Mouse (Mus musculus) liver, adult 2 months (tissue): ENCODE data around the gene Zcchc14. TPM values are rescaled to one million over a fixed set of nuclear protein-coding genes. Genes with fewer than 3 reads are reported as not detected.

Experiments used
- DNase-seq: peaks from one replicate; pipeline ENCODE4 v3.0.0-alpha.2; 2011; ENCODE audit warnings: low read depth, low spot score; ENCODE audit errors: extremely low read depth
- H3K27ac ChIP-seq: fragments of 200-500 bp; replicated peaks from 2 replicates; pipeline ENCODE4 v1.5.1; 2012; ENCODE audit warnings: low read depth, mild to moderate bottlenecking, control low read depth, inconsistent platforms, low read length; ENCODE audit not compliant: insufficient read depth
- H3K27me3 ChIP-seq: fragments of 200-500 bp; 2 replicates; pipeline ENCODE4 v1.6.1; 2012; ENCODE audit warnings: mild to moderate bottlenecking, moderate library complexity, low read length, inconsistent platforms; ENCODE audit not compliant: control insufficient read depth, insufficient read depth
- H3K36me3 ChIP-seq: fragments of 200-500 bp; 2 replicates; pipeline ENCODE4 v1.6.1; 2012; ENCODE audit warnings: low read length, inconsistent platforms; ENCODE audit not compliant: control insufficient read depth, insufficient read depth
- H3K4me1 ChIP-seq: fragments of 200-500 bp; 2 replicates; pipeline ENCODE4 v1.6.1; 2011; ENCODE audit warnings: low read length; ENCODE audit not compliant: control insufficient read depth, insufficient read depth
- H3K4me3 ChIP-seq: fragments of 200-500 bp; 2 replicates; pipeline ENCODE4 v1.5.1; 2011; ENCODE audit warnings: low read depth, mild to moderate bottlenecking, control low read depth, low read length, moderate library complexity; ENCODE audit not compliant: insufficient read depth
- H3K79me2 ChIP-seq: fragments of 200-500 bp; 2 replicates; pipeline ENCODE4 v1.6.1; 2012; ENCODE audit warnings: inconsistent platforms, mild to moderate bottlenecking, low read length, moderate library complexity; ENCODE audit not compliant: control insufficient read depth, insufficient read depth
- H3K9ac ChIP-seq: fragments of 200-500 bp; 2 replicates; pipeline ENCODE4 v1.6.1; 2012; ENCODE audit warnings: low read depth, mild to moderate bottlenecking, control low read depth, inconsistent platforms, low read length
- CTCF ChIP-seq: fragments of 200-500 bp; IDR thresholded peaks from 2 replicates; pipeline ENCODE4 v1.5.1; 2011; ENCODE audit warnings: low read depth, low read length, control low read depth
- POLR2A ChIP-seq: fragments of 200-500 bp; IDR thresholded peaks from 2 replicates; pipeline ENCODE4 v1.6.1; 2011; ENCODE audit warnings: low read length, control low read depth; ENCODE audit not compliant: insufficient read depth; ENCODE audit errors: extremely low read depth
- WGBS: fragments of 180-500 bp; shearing (Covaris S2); methylation state at CpG from one replicate; pipeline ENCODE4 v1.1.7; 2018; 5-methylcytosine and 5-hydroxymethylcytosine counted together
- polyA plus RNA-seq: library from polyadenylated mRNA; depleted of rRNA; stranded (reverse); fragments of >200 nt; gene quantifications from 2 replicates; pipeline ENCODE4 v1.2.3, GENCODE M21; 2012
- total RNA-seq: library from RNA; depleted of rRNA; stranded (reverse); fragments of >200 nt; gene quantifications from 2 replicates; pipeline ENCODE4 v1.2.3, GENCODE M21; 2014

Zcchc14 gene
- total and polyA plus RNA-seq, 2 experiments: 9.2 to 15.6 TPM

DNA sequence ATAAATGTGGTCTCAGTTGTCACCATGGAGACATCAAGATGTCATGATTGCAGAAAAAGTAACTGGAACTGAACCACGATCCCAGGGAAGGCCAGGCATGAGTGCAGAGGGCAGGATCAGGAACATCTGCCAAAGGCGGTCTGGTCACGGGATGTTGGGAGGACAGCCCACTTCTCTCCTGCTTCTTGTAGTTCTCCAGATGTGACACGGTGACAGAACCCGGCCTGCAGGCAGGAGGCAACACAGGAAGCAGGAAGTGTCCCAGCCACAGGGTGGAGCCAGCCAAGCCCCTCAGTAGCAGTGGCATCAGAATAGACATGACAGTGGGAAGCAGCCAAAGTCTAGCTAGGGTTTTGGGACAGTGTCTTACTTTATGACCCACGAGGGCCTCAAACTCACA, 17.2 kb downstream of the Zcchc14 start:
- no peaks in the 10 kb centered on the region for H3K36me3 ChIP-seq
- WGBS: 18% methylated on average over 6 of the region's 6 CpGs
- TF ChIP-seq POLR2A: no peak
- peak; percentile 21; the same call in 1 of the 2 replicates for TF ChIP-seq CTCF
- H3K9ac ChIP-seq: no peak overlapping the region
- H3K4me3 ChIP-seq: no peak overlapping the region
- DNase-seq: peak; percentile 70
- H3K79me2 ChIP-seq: peaks cover 71% of the 10 kb centered on the region
- H3K27ac ChIP-seq: peak overlapping the region; percentile 60
- H3K4me1 ChIP-seq: peaks cover 32% of the 10 kb centered on the region
- no peaks in the 10 kb centered on the region for H3K27me3 ChIP-seq

DNA sequence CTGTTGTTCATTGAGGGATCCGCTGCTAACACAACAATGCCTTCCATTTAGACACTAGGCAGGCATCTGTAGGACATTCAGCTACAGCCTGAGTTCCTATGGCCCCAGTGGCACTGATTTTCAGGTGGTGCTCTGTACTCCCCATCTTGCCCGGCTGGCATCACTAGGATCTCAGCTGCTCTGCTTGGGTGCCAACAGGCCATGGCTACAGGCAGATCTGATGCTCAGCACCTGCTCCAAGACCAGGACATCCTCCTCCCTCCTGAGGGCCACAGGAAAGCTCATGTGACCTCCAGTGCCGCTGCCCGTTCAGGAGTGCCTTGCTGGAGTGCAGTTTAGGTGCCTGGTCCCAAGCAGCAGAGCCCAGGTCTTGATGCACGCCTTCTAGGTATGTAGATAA, 20.3 kb downstream of the Zcchc14 start:
- 65% methylated on average over 5 of the region's 5 CpGs for WGBS
- DNase-seq: no peak

DNA sequence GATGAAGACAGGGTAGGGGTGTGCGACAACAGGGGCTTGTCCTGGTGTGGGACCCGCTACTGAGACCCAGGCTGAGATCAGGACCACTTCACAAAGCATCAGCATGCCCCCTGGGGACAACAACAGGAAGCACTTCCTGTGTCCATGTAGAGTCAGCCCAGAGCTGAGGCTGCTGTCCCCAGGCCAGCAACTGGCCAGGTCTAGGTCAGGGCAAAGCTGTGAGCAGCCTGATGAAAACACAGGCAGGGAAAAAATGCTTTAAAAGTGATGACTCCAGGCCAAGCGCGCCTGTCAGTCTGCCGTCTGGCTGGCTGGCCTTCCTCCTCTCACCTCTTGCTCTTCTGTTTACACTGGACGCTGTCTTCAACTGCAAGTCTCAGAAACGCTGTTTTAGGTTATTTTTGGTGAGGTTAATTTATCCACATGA, 21.0 kb downstream of the Zcchc14 start:
- H3K27ac ChIP-seq: peak overlapping the region; percentile 53
- H3K79me2 ChIP-seq: peaks cover 62% of the 10 kb centered on the region
- peak; percentile 85 for DNase-seq
- WGBS: 28% methylated on average over 7 of the region's 7 CpGs
- H3K27me3 ChIP-seq: no peaks in the 10 kb centered on the region
- H3K4me1 ChIP-seq: peaks cover 21% of the 10 kb centered on the region
- H3K9ac ChIP-seq: no peak overlapping the region
- no peak overlapping the region for H3K4me3 ChIP-seq
- TF ChIP-seq CTCF (peak; percentile 30), POLR2A (no peak)
- H3K36me3 ChIP-seq: peaks cover 5% of the 10 kb centered on the region

More for the DNA sequence above, 20.3 kb downstream of the Zcchc14 start:
- H3K4me3 ChIP-seq: no peak overlapping the region
- peaks cover 63% of the 10 kb centered on the region for H3K79me2 ChIP-seq
- H3K9ac ChIP-seq: no peak overlapping the region
- TF ChIP-seq CTCF (no peak), POLR2A (no peak)
- H3K4me1 ChIP-seq: peaks cover 21% of the 10 kb centered on the region
- no peaks in the 10 kb centered on the region for H3K27me3 ChIP-seq
- H3K27ac ChIP-seq: peak overlapping the region; percentile 53
- H3K36me3 ChIP-seq: peaks cover 5% of the 10 kb centered on the region

DNA sequence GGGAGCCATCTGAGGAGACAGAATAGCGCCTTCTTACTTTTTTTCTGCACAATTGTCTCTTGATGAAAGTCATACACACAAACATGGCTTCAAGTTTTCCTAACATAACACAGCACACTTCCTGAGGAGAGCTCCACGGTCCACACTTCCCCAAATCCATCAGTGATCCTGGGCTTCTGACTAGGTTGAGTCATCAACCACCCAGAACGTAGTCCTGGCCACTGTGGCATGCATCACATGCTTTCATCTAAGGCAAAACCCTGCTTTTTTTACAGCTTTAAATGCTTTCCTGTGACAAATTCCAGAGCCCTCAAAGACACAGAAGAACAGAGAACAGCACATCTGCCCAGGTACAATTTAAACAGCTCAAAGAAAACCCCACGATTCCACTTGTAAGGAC, 24.0 kb downstream of the Zcchc14 start:
- WGBS: 84% methylated on average over 4 of the region's 4 CpGs
- peaks cover 5% of the 10 kb centered on the region for H3K36me3 ChIP-seq
- H3K4me3 ChIP-seq: no peak overlapping the region
- peaks cover 71% of the 10 kb centered on the region for H3K79me2 ChIP-seq
- TF ChIP-seq CTCF: no peak
- TF ChIP-seq POLR2A: no peak
- H3K27ac ChIP-seq: no peak overlapping the region
- no peak for DNase-seq
- H3K4me1 ChIP-seq: peaks cover 17% of the 10 kb centered on the region
- H3K9ac ChIP-seq: no peak overlapping the region
- no peaks in the 10 kb centered on the region for H3K27me3 ChIP-seq

DNA sequence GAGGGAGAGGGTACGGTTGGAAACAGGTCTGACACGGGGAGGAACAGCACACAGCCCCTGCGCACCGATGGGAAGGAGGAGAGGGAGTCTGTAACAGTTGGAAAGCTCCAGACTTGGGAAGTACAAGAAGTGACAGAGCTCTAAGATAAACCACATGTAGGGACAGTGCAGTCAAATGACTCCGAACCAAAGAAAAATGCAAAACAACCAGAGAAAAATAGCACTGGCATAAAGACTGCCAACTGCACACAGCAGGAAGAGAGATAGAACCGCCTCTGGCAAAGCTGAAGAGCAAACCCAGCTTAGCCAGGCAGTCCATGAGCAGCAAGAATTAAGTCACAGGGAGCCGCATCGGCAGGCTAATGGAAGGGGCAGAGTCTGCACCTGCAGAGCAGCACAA, 29.7 kb downstream of the Zcchc14 start:
- no peak for TF ChIP-seq CTCF
- no peak for TF ChIP-seq POLR2A
- Histone ChIP-seq H3K27me3 (no peaks in the 10 kb centered on the region), H3K36me3 (peaks cover 3% of the 10 kb centered on the region), H3K4me1 (peaks cover 32% of the 10 kb centered on the region), H3K27ac (no peak overlapping the region), H3K9ac (no peak overlapping the region), H3K79me2 (peaks cover 50% of the 10 kb centered on the region), H3K4me3 (no peak overlapping the region)
- no peak for DNase-seq
- 81% methylated on average over 8 of the region's 8 CpGs for WGBS

DNA sequence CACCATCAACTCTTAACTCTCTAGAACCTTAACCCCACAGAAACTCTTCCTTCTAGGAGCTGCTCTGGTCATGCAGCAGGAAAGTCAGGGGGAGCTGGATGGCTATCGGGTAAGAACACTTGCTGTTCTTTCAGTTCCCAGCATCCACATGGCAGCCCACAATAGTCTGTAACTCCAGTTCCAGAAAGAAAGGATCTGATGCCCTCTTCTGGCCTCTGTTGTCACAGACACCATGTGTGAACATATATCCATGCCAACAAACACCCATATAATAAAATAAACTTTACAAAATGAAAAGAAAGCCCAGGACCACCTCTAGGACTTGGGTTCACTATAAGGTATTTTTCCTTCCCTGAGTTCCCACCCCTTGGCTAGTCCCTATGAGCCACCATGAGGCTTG, 30.8 kb downstream of the Zcchc14 start:
- WGBS: 75% methylated on average over 1 of the region's 1 CpGs
- no peak overlapping the region for H3K27ac ChIP-seq

More for the DNA sequence above, 30.8 kb downstream of the Zcchc14 start:
- DNase-seq: no peak
- no peaks in the 10 kb centered on the region for H3K27me3 ChIP-seq
- peaks cover 58% of the 10 kb centered on the region for H3K79me2 ChIP-seq
- TF ChIP-seq POLR2A (no peak), CTCF (no peak)
- no peak overlapping the region for H3K9ac ChIP-seq
- H3K4me3 ChIP-seq: no peak overlapping the region
- H3K4me1 ChIP-seq: peaks cover 36% of the 10 kb centered on the region
- H3K36me3 ChIP-seq: no peaks in the 10 kb centered on the region
